Mouse (Mus musculus) limb, embryonic 12.5 days (tissue): Measurements from ENCODE around the gene Vps37c. TPM values are rescaled to one million over a fixed set of nuclear protein-coding genes. Genes with fewer than 3 reads are reported as not detected.

ENCODE experiments used
- ATAC-seq: fragments of 200-750 bp; cut with Nextera tagmentation; 2 replicates; pipeline ENCODE4 v1.8.0; 2017; ENCODE audit warnings: low read depth, moderate TSS enrichment; ENCODE audit not compliant: insufficient number of reproducible peaks, insufficient read depth, low FRiP score, low TSS enrichment
- H3K27ac ChIP-seq: fragments of 300-500 bp; sonication (generic); 2 replicates; pipeline ENCODE4 v1.5.1; 2016; ENCODE audit warnings: mild to moderate bottlenecking, moderate library complexity
- H3K27me3 ChIP-seq: fragments of 300-500 bp; sonication (generic); 2 replicates; pipeline ENCODE4 v1.6.1; 2016; ENCODE audit warnings: mild to moderate bottlenecking, moderate library complexity
- H3K36me3 ChIP-seq: fragments of 300-500 bp; sonication (generic); 2 replicates; pipeline ENCODE4 v1.6.1; 2016; ENCODE audit warnings: mild to moderate bottlenecking, moderate library complexity
- H3K4me1 ChIP-seq: fragments of 300-500 bp; sonication (generic); replicated peaks from 2 replicates; pipeline ENCODE4 v1.6.1; 2016
- H3K4me2 ChIP-seq: fragments of 300-500 bp; sonication (generic); 2 replicates; pipeline ENCODE4 v1.6.1; 2016; ENCODE audit warnings: mild to moderate bottlenecking, moderate library complexity
- H3K4me3 ChIP-seq: fragments of 300-500 bp; sonication (generic); replicated peaks from 2 replicates; pipeline ENCODE4 v1.5.1; 2016; ENCODE audit warnings: mild to moderate bottlenecking
- H3K9ac ChIP-seq: fragments of 300-500 bp; sonication (generic); replicated peaks from 2 replicates; pipeline ENCODE4 v1.6.1; 2016; ENCODE audit warnings: mild to moderate bottlenecking, moderate library complexity
- H3K9me3 ChIP-seq: fragments of 300-500 bp; sonication (generic); 2 replicates; pipeline ENCODE4 v1.6.1; 2016; ENCODE audit warnings: mild to moderate bottlenecking, moderate library complexity
- WGBS: fragments of 180-500 bp; shearing (Covaris S2); methylation state at CpG from one replicate; pipeline ENCODE4 v1.1.7; 2016; 5-methylcytosine and 5-hydroxymethylcytosine counted together
- polyA plus RNA-seq: library from polyadenylated mRNA; unstranded; fragments of >200 nt; fragmentation: Nextera tagmentation; extraction: Ambion mirVana; gene quantifications from 2 replicates; pipeline ENCODE4 v1.2.1, GENCODE M21; 2016

Gene Vps37c
- polyA plus RNA-seq, 1 experiment from 2014 or later = 27.6 TPM

DNA sequence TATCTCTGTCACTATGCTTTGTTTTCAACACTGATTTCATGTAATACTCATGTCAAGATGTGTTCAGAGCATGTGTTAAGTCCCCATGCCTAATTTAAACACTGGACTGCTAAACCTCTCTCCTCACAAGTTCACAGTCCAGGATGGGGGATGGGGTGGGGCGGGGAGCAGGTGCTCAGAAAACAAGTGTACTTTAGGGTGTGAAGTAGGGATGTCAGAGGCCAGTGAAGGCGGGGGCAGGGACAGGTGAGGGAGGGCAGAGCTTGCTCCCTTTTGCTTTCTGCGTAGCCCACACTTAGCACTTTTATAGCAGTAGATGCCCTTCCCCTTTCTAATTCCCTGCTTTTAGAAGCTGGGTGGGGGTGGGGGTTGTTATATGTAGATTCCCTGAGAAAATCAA is 23.4 kb upstream of the Vps37c start:
- WGBS = 55% methylated on average over 3 of the region's 3 CpGs
- Histone ChIP-seq H3K36me3 (no peaks in the 10 kb centered on the region), H3K4me2 (no peak overlapping the region), H3K27me3 (no peaks in the 10 kb centered on the region), H3K4me3 (no peak overlapping the region), H3K9me3 (no peaks in the 10 kb centered on the region), H3K9ac (no peak overlapping the region), H3K4me1 (no peaks in the 10 kb centered on the region), H3K27ac (no peak overlapping the region)
- 0 out of 2 replicates have a peak, but pooled peaks have one; percentile 44 for ATAC-seq

DNA sequence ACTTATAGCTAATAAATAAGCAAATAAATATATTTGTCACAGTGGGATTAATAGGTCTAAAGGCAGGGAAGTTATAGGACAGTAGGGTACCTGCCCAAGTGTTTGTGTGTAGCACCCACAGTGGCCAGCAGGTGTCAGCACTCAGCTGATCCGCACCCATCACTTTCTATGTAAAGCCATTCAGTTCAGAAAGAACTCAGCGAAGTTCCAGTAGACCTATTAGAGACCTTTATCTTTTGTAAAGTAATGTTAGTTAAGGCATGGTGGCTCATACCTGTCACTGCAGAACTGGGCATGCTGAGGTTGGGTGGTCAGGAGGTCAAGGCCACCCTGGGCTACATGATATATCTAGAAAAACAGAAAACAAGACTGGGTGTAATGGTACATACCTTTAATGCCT is 23.0 kb upstream of the Vps37c start:
- ATAC-seq = 0 out of 2 replicates have a peak, but pooled peaks have one; percentile 39
- Histone ChIP-seq H3K4me1 (no peaks in the 10 kb centered on the region), H3K27ac (no peak overlapping the region), H3K9ac (no peak overlapping the region), H3K4me2 (no peak overlapping the region), H3K27me3 (no peaks in the 10 kb centered on the region), H3K9me3 (no peaks in the 10 kb centered on the region), H3K4me3 (no peak overlapping the region), H3K36me3 (no peaks in the 10 kb centered on the region)
- 14% methylated on average over 2 of the region's 2 CpGs for WGBS

- Histone ChIP-seq H3K27me3 (peaks cover 4% of the 10 kb centered on the region; the same call in 1 of the 2 replicates), H3K4me3 (no peak overlapping the region), H3K27ac (no peak overlapping the region), H3K4me2 (no peak overlapping the region), H3K4me1 (no peaks in the 10 kb centered on the region), H3K36me3 (no peaks in the 10 kb centered on the region), H3K9ac (no peak overlapping the region), H3K9me3 (no peaks in the 10 kb centered on the region)
- ATAC-seq = no peak
- WGBS = 89% methylated on average over 4 of the region's 4 CpGs
Observed at GRCm38 (mm10) chr19:10671319-10671718, 17.2 kb upstream of the Vps37c start.

DNA sequence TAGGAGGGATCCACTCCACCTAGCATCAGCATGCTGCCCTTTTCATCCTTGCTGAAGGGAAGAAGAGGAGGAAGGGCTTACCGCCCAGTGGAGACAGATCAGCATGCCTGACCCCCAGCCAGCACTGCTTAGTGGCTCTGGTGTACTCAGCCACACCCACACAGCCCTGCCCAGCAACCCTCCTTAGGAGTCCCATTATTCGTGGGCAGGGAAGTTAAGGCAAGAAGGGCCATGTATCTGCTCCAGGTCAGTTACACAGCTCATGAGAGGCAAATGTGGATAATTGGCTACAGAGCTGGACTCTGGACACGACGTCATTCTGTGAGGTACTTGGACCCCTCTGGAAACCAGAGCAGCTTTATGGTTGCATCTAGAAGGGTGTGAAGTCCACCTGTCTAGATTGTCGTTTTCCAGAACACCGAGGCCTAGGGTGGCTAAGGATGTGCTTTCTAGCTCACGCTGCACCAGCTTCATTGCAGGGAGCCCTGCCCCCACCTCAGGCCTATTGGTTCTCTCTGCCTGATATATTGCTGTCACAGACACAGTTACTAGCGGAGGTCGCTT is 16.6 kb upstream of the Vps37c start:
- WGBS = 47% methylated on average over 9 of the region's 9 CpGs
- H3K27me3 ChIP-seq = peaks cover 4% of the 10 kb centered on the region; the same call in 1 of the 2 replicates
- no peaks in the 10 kb centered on the region for H3K36me3 ChIP-seq
- H3K9ac ChIP-seq = no peak overlapping the region
- ATAC-seq = no peak
- H3K9me3 ChIP-seq = no peaks in the 10 kb centered on the region
- H3K4me1 ChIP-seq = no peaks in the 10 kb centered on the region
- no peak overlapping the region for H3K27ac ChIP-seq
- no peak overlapping the region for H3K4me2 ChIP-seq
- no peak overlapping the region for H3K4me3 ChIP-seq

- Histone ChIP-seq H3K4me1 (no peaks in the 10 kb centered on the region), H3K27me3 (peaks cover 4% of the 10 kb centered on the region; the same call in 1 of the 2 replicates), H3K4me3 (no peak overlapping the region), H3K4me2 (no peak overlapping the region), H3K27ac (no peak overlapping the region), H3K9ac (no peak overlapping the region), H3K36me3 (no peaks in the 10 kb centered on the region), H3K9me3 (no peaks in the 10 kb centered on the region)
- ATAC-seq = no peak
- 56% methylated on average over 1 of the region's 1 CpGs for WGBS
Observed at GRCm38 (mm10) chr19:10673275-10673674, 15.3 kb upstream of the Vps37c start.

DNA sequence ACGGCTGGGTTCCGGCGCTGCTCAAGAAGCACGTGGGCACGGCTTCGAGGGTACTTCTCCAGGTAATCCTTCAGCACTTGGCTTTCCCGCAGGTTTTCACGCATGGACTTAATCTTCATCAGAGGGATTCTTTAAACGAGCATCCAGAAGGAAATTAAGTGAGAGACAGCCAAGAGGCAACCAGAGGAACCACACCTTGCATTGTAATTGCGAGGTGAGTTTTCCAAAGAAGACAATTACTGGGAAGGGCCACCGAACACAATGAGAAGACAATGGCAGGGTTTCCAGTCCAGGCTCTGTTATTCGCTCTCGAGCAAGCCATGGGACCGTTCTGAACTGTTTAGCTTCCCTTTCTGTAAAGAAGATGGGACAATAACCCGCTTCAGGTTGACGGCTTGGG is 11.9 kb upstream of the Vps37c start:
- Histone ChIP-seq H3K27me3 (peaks cover 8% of the 10 kb centered on the region; the same call in 1 of the 2 replicates), H3K9me3 (no peaks in the 10 kb centered on the region), H3K4me2 (no peak overlapping the region), H3K9ac (no peak overlapping the region), H3K4me1 (peaks cover 4% of the 10 kb centered on the region; the same call in 1 of the 2 replicates), H3K27ac (no peak overlapping the region), H3K4me3 (no peak overlapping the region), H3K36me3 (no peaks in the 10 kb centered on the region)
- WGBS = 87% methylated on average over 16 of the region's 16 CpGs
- no peak for ATAC-seq

GRCm38 (mm10) chr19:10677915-10678771 is 10.4 kb upstream of the Vps37c start, which contains the start of gene Pga5:
Gene Pga5, minus strand, starts transcription at chr19:10678071.
- Histone ChIP-seq H3K4me3 (no peak within 1 kb of the TSS), H3K27ac (no peak within 1 kb of the TSS), H3K4me1 (peaks cover 4% of the 10 kb centered on the region; the same call in 1 of the 2 replicates), H3K9ac (no peak within 1 kb of the TSS), H3K4me2 (no peak within 1 kb of the TSS), H3K27me3 (peaks cover 8% of the 10 kb centered on the region; the same call in 1 of the 2 replicates), H3K9me3 (no peaks in the 10 kb centered on the region), H3K36me3 (no peaks in the 10 kb centered on the region)
- no peak for ATAC-seq
- 45% methylated on average over 6 of the region's 6 CpGs for WGBS

DNA sequence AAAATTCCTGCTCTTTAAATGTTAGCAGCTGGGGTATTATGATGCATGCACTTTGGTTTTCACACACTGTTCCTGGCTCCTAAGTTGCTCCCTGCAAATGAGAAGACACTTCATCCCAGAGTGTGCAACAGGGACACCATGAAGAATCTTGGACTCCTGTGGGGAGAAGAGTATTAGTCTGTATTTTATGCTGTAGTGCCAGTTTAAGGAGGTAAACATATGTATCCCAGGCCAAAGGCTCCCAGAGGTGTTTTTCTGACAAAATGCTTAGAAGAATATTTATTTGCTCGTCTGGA is 9.8 kb upstream of the Vps37c start:
- Histone ChIP-seq H3K27me3 (peaks cover 8% of the 10 kb centered on the region; the same call in 1 of the 2 replicates), H3K36me3 (no peaks in the 10 kb centered on the region), H3K4me3 (no peak overlapping the region), H3K9ac (no peak overlapping the region), H3K27ac (no peak overlapping the region), H3K9me3 (no peaks in the 10 kb centered on the region), H3K4me2 (no peak overlapping the region), H3K4me1 (peaks cover 4% of the 10 kb centered on the region; the same call in 1 of the 2 replicates)
- WGBS = 72% methylated on average over 1 of the region's 1 CpGs
- ATAC-seq = no peak

DNA sequence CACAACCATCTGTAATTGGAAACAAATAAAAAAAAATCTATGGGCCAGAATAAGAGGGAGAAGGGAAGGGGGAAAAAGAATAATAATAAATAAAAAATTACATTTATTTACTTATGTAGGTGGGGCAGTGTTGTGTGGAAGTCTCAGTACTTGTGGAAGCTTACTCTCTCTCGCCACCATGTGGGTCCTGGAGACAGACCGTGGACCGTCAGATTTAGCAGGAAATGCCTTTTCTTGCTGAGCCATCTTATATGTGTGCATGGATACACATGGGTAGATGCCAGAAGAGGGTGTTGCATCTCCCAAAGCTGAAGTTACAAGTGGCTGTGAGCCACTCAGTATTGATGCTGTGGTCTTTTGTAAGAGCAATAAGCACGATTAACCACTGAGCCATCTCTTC is 7.0 kb upstream of the Vps37c start:
- H3K4me2 ChIP-seq = no peak overlapping the region
- no peak overlapping the region for H3K9ac ChIP-seq
- H3K9me3 ChIP-seq = no peaks in the 10 kb centered on the region
- ATAC-seq = no peak
- no peak overlapping the region for H3K4me3 ChIP-seq
- H3K27me3 ChIP-seq = 0 out of 2 replicates have a peak, but pooled peaks cover 4% of the 10 kb centered on the region
- H3K27ac ChIP-seq = no peak overlapping the region
- H3K36me3 ChIP-seq = no peaks in the 10 kb centered on the region
- 71% methylated on average over 4 of the region's 4 CpGs for WGBS
- H3K4me1 ChIP-seq = peaks cover 4% of the 10 kb centered on the region; the same call in 1 of the 2 replicates

DNA sequence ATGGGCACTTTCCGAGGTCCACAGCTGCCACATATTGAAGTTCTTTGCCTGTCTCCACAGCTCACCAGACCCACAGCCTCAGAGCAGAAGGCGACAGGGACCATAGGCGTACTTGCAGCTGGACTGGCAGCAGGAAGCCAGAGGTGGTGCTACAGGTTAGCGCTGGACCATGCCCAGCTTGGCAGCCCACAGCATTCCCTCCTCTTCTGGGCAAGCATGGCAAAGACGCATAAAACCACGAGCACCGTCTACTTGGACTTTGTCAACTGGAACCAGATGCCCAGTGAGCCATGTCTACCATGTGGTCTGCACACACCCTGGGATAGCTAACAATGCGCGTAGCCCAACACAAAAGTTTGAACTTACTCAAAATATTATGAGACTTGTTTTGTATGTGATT is 3.5 kb upstream of the Vps37c start:
- H3K9ac ChIP-seq = no peak overlapping the region
- H3K27me3 ChIP-seq = 0 out of 2 replicates have a peak, but pooled peaks cover 4% of the 10 kb centered on the region
- H3K4me1 ChIP-seq = peaks cover 17% of the 10 kb centered on the region
- no peaks in the 10 kb centered on the region for H3K9me3 ChIP-seq
- no peak overlapping the region for H3K4me2 ChIP-seq
- 88% methylated on average over 9 of the region's 9 CpGs for WGBS
- ATAC-seq = no peak
- no peak overlapping the region for H3K27ac ChIP-seq
- H3K36me3 ChIP-seq = no peaks in the 10 kb centered on the region
- no peak overlapping the region for H3K4me3 ChIP-seq

- Histone ChIP-seq H3K4me2 (no peak overlapping the region), H3K4me1 (peaks cover 23% of the 10 kb centered on the region), H3K36me3 (no peaks in the 10 kb centered on the region), H3K9ac (no peak overlapping the region), H3K9me3 (no peaks in the 10 kb centered on the region), H3K27ac (no peak overlapping the region), H3K4me3 (no peak overlapping the region), H3K27me3 (0 out of 2 replicates have a peak, but pooled peaks cover 3% of the 10 kb centered on the region)
- 83% methylated on average over 2 of the region's 2 CpGs for WGBS
- no peak for ATAC-seq
Observed at GRCm38 (mm10) chr19:10685727-10686126, 2.8 kb upstream of the Vps37c start.
